Mouse (Mus musculus): ENCODE data around the gene Nucb1.
"Not testable (repeated sequence)": the region's sequence is repeated elsewhere in the genome, so short reads cannot be mapped to it uniquely, and the experiment has no call there.

Nucb1 gene

DNA sequence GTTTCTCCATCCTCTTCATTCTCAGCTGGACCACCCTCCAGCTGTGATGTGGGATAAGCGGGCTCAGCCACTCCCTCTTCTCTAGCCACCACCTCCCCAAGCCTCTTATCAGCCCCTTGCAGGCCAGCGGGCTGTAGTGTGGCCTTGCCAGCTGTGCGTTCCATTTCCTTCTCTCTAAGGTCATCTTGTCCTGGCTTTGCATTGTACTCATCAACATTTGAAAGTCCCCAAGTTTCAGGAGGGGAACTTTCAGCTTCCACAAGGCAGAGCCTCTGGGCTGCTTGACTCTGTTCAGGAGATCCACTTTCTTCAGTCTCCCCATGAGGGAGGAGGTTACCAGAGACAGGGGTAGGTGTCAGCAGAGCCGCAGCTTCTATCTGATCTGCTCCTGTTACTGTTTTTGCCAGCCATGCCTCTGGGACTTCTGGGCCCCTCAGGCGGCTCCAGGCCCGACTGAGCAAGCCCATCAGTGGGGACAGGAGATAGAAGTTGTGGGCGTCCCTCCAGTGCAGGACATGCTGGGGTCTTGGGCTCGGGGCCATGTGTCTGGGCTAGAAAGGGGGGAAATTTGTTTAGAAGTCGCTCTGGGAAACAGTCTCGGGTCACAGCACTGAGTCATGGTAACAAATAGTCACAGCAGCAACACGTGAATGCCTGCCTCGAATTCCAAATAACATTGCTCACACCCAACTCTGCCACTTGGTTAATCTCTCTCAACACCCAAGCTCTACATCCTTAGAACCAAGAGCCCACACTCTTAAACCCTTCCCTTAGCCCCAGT is 14.8 kb upstream of the Nucb1 start:
- no peak for DNase-seq

- no peak for DNase-seq
Observed at GRCm38 (mm10) chr7:45523678-45524170, 13.5 kb upstream of the Nucb1 start.

DNA sequence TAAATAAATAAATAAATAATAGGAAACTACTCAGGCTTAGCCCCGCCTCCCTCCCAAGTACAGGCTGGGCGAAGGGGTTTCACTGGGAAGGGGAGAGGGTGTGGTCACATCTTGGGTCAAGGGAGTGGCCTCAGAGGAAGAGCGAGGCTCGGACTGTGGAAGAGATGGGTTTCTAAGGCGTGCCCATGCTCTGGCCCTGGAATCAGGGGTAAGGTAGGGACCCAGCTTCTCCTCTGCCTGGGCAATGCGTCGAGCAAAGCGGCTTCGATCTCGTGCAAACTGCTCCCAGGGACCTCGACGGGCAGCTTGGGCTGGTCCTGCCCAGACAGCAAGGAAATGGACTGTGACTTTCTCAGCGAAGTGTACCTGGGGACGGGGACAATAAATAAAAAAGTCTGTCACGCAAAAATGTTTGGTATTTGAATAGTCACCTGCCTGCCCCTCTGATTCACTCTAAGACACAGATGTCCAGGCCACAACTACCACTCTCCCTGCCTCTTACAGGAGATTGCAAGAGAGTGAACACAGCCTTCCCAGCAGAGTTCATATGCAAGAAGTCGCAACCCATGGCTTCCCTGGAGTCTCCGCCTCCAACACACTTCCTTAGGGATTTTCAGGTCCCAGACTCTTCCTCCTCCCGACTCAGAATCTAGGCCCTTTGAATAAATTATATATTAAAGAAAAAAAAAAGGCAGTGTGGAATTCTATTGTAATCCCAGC is 12.9 kb upstream of the Nucb1 start:
- DNase-seq: no peak

DNA sequence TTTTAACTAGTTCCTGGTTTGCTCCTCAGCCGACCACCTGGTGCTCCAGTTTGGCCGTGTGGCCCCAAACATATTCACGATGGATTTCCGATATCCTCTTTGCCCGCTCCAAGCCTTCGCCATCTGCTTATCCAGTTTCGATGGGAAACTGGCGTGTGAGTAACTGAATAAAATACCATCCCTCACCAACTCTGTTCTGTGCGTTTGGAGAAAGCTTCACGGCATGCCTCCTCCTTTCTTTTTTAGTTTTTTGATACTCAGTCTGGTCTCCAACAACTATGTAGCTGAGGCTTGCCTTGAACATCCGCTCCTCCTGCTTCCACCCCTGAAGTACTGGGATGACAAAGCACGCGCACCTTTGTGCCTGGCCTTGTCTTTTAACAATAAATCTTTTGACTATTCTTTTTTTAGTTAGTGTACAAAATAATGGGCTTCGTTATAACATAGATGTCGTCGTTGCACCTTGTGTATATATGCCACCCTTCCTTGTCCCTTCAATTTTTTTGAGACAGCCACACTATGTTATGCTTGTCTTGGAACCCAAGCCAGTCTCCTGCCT is 12.1 kb upstream of the Nucb1 start:
- DNase-seq: no peak

DNA sequence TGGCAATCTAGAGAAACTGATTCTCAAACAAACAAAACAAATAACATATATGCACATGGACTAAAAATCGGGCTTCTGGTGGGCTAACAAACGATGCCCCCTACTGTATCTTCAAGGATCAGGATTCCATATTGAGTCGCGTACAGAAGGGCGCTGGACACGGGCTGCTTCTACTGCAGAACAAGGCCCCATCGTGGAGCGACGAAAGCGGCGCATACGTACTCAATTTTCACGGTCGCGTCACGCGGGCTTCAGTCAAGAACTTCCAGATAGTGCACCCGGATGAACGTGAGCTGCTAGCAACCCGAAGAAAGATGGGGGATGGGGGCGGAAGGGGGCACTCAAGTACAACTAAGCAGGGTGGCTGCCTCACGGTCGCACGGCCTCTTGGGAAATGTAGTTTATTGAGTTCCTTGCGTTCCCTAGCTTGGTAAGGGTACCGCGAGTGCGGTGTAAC is 11.6 kb upstream of the Nucb1 start:
- DNase-seq: peak; percentile 82 to 83

DNA sequence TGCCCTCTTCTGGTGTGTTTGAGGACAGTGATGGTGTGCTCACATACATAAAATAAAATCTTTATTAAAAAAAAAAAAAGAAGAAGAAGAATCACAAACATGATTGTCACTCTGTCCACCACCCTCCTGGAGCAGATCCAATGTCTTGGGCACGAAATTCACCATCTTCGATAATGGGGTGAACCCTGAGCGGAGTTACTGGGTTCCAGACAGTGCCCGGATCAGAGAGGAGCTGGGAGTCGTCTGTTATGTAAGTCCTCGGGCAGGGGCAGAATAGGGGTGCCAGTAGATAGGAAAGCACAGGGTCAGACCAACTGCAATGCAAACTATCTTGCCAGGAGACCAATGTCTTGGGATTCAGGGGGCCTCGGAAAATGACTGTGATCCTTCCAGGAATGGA is 10.4 kb upstream of the Nucb1 start:
- DNase-seq: no peak

- no peak for DNase-seq
Observed at GRCm38 (mm10) chr7:45519345-45520120, 9.3 kb upstream of the Nucb1 start.

DNA sequence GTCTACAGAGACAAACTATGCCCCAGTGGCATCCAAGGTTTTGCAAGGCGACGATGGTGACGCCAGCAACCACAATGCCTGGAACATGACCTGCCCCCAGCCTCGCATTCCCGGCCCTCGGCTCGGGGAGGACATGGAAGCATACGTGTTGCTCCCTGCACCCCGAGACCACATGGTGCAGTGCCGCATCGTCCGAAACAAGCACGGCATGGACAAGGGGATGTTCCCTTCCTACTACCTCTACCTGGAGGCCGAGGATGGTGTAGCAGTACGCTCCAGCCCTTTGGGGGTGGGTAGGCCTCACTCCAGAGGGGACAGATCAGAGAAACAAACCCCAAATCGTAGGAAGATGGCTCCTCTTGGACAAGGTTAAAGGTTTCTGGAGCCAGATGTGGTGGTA is 8.4 kb upstream of the Nucb1 start:
- DNase-seq: no peak

DNA sequence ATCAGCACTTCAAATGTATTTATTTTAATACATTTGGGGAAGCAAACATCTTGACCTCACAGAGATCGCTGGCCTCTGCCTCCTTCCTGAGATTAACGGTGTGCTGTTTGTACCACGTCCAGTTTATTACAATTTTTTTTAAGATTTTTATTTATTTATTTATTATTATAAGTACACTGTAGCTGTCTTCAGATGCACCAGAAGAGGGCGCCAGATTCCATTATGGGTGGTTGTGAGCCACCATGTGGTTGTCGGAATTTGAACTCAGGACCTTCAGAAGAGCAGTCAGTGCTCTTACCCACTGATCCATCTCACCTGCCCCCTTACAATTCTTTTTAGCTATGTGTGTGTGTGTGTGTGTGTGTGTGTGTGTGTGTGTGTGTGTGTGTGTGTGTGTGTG is 6.6 kb upstream of the Nucb1 start:
- not testable (repeated sequence) for DNase-seq

GRCm38 (mm10) chr7:45515436-45515835 is 5.2 kb upstream of the Nucb1 start:
- DNase-seq: no peak

GRCm38 (mm10) chr7:45514411-45514810 is 4.2 kb upstream of the Nucb1 start:
- DNase-seq: no peak

GRCm38 (mm10) chr7:45509181-45509882 is 874 bp downstream of the Nucb1 start:
- DNase-seq: no peak

DNA sequence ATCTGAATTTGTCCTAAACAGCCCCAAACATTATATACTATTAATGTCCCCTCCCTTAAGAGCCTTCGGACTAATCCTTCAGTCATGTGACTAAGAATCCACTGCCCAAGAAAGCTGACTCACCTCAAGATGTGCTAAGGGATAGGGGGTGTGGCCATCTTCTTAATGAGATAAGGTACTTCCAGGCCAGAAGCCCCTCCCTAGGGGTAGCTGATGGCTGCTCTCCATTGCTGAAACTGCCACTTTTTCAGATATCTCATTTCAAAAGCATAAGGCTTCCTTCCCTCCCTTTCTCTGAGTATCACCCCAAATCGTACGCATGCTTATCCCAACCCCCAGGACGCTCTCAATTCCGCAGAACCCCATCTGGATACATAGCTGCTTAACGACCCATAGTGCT is 1.6 kb downstream of the Nucb1 start:
- DNase-seq: no peak

GRCm38 (mm10) chr7:45507583-45507982 is 2.6 kb downstream of the Nucb1 start:
- DNase-seq: no peak

GRCm38 (mm10) chr7:45498427-45498826 is 11.8 kb downstream of the Nucb1 start:
- no peak for DNase-seq

DNA sequence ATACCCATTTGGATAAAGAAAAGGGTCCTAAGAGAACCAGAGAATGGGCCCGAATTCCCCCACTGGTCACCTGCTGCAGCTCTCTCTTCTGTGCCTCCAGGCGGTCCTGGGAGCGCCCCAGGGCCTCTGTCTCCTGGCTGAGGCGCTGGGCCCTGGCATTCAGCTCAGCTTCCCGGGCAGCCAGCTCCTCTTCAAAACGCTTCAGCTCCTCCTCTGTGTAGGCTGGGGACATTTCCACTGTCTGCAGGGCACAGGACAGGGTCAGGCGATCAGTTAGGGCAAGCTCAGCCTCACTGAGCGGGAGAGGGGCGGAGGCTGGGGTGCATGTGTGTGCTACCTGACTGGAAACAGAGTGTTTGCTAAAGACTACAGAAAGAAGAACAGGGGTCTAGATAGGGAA is 15.7 kb downstream of the Nucb1 start:
- no peak for DNase-seq

DNA sequence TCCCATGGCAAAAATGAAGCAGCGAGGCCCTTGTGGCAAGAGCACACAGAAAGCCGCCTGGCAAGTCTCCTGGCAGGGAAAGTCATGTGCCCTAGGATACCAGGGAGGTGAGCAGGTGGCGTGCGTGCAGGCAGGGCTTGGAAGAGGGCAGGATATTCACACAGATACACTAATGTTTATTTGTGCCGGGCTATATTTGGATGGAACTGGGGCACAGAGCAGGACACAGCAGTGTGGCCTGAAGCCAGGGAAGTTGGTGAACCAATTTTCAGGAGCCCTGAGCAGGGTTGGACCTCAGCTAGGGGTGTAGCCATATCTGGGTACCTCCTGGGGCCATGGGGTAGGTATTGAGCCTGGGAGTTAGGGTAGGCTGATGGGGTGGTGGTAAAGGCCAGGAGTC is 17.3 kb downstream of the Nucb1 start:
- no peak for DNase-seq

DNA sequence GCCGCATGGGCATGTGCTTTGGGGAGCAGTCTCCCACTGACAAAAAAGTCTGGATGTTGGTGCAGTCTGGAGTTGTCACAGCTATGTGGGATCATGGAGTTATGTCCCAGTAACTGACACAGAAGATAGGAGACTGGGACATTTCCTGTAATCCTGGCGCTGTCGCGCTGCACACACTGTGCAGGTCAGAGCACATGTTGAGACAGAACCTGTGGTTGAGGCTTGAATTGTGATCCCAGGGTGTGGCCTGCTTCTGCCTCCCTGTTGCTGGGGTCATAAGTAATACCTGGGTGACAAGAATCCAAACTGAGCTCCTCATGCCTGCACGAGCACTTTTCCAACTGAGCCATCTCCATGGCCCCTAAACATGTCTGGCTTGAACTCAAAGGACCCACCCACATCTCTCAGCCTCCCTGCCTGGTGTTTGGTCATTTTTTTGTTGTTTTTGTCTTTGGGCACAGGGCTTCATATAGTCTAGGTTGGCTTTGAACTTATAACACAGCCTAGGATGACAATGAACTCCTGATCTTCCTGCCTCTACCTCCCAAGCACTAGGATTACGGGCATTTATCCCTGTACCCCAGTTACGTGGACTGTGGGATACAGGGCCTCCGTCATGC is 17.9 kb downstream of the Nucb1 start:
- DNase-seq: no peak

DNA sequence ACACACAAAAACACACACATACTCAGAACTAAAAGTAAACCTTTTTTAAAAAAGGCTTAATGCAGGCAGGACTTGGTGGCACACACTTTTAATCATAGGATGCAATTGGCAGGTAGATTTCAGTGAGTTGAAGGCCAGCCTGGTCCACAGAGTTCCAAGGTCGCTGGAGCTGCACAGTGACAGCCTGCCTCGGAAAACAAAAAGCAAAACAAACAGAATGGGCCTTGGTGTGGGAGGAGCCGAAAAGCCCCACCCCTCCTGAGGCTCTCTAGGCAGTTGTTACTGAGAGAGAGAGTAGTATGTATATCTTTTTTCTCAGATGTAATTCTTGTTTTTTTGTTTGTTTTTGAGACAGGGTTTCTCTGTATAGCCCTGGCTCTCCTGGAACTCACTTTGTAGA is 18.9 kb downstream of the Nucb1 start:
- DNase-seq: no peak

DNA sequence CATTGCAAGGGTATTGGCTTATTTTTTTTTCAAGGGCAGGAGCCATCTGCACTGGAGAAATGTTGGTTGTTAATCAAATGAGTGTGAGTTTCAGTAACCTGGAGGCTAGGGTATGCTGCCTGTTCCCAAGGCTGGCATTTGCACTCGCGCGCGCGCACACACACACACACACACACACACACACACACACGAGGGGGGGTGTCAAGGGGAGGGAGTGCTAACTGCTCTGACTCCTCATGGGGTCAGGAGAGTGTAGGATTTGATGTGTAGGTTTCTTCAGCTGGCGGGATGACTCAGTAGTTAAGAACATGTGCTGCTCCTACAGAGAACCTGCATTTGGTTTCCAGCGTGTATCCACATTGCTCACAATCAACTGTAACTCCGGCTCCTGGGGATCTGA is 19.4 kb downstream of the Nucb1 start:
- DNase-seq: no peak

GRCm38 (mm10) chr7:45489578-45489977 is 20.6 kb downstream of the Nucb1 start:
- no peak for DNase-seq
